Mouse (Mus musculus): ENCODE measurements around the gene Tpte. TPM values are rescaled to one million over a fixed set of nuclear protein-coding genes. Genes with fewer than 3 reads are reported as not detected.

Gene Tpte
- polyA plus RNA-seq, 1 experiment from 2014 or later = not detected

GRCm38 (mm10) chr8:22399285-22399880 lies 116.1 kb downstream of the Tpte start:
- ATAC-seq (ENCODE audit: insufficient number of reproducible peaks, insufficient read depth, low FRiP score, low TSS enrichment, low read depth) = no peak
- peak overlapping the region; percentile 76 for H3K4me2 ChIP-seq
- no peaks in the 10 kb centered on the region for H3K9me3 ChIP-seq
- peaks cover 6% of the 10 kb centered on the region; the same call in 1 of the 2 replicates for H3K36me3 ChIP-seq
- H3K4me1 ChIP-seq (replicated peaks) = peaks cover 21% of the 10 kb centered on the region
- peak overlapping the region; percentile 74; the same call in 1 of the 2 replicates for H3K27ac ChIP-seq
- no peak overlapping the region for H3K9ac ChIP-seq (replicated peaks)
- H3K27me3 ChIP-seq = no peaks in the 10 kb centered on the region
- 88% methylated on average over 8 of the region's 8 CpGs for WGBS
- peak overlapping the region; percentile 74 for H3K4me3 ChIP-seq (replicated peaks)

DNA sequence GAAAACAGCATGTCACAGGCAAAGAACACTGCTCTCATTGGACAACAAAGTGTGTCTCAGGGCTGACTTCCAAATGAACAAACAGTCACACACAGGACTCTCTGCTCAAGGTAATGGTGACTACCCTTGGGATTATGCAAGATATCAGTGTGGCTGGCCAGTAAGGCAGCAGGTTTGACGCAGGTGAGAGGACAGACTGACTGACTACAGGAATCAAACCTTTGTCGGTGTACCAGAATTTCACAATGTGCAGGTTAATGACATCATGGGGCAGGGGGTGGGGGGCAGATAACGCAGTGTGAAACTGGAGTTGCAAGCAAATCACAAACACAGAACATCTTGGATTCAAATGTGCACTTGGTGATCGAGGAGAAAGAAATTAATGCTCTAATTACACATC lies 117.4 kb downstream of the Tpte start:
- no peak overlapping the region for H3K4me3 ChIP-seq (replicated peaks)
- H3K4me1 ChIP-seq (replicated peaks) = peaks cover 18% of the 10 kb centered on the region
- WGBS = 86% methylated on average over 4 of the region's 4 CpGs
- no peaks in the 10 kb centered on the region for H3K36me3 ChIP-seq
- no peaks in the 10 kb centered on the region for H3K9me3 ChIP-seq
- no peak overlapping the region for H3K27ac ChIP-seq
- no peak overlapping the region for H3K9ac ChIP-seq (replicated peaks)
- no peak overlapping the region for H3K4me2 ChIP-seq
- no peaks in the 10 kb centered on the region for H3K27me3 ChIP-seq
- ATAC-seq (ENCODE audit: insufficient number of reproducible peaks, insufficient read depth, low FRiP score, low TSS enrichment, low read depth) = no peak

- no peaks in the 10 kb centered on the region for H3K27me3 ChIP-seq
- peaks cover 3% of the 10 kb centered on the region; the same call in 1 of the 2 replicates for H3K4me1 ChIP-seq (replicated peaks)
- no peak for ATAC-seq (ENCODE audit: insufficient number of reproducible peaks, insufficient read depth, low FRiP score, low TSS enrichment, low read depth)
- H3K27ac ChIP-seq = no peak overlapping the region
- H3K9me3 ChIP-seq = no peaks in the 10 kb centered on the region
- no peak overlapping the region for H3K9ac ChIP-seq (replicated peaks)
- H3K36me3 ChIP-seq = no peaks in the 10 kb centered on the region
- H3K4me2 ChIP-seq = no peak overlapping the region
- 83% methylated on average over 2 of the region's 2 CpGs for WGBS
- H3K4me3 ChIP-seq (replicated peaks) = no peak overlapping the region
Measured at GRCm38 (mm10) chr8:22403235-22403634, 120.0 kb downstream of the Tpte start.

DNA sequence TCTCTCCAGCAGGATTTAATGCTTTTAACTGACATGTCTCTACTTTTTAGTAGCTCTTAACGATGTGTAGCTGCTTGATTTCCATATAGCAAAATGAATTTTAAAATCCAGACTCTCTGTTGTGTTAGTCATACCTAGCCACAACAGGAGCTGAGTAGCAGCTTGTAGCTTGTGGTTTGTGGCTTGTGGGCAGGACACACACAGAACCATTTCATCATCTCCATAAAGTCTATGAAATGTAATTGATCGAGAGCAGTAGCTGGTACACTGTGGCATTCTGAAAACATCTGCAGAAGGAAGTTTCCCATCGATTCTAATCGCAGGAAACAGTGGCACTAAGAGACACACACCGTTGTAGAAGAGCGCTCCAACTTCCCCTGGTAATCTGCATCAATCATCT lies 122.5 kb downstream of the Tpte start:
- no peaks in the 10 kb centered on the region for H3K9me3 ChIP-seq
- no peak overlapping the region for H3K27ac ChIP-seq
- H3K4me2 ChIP-seq = no peak overlapping the region
- no peaks in the 10 kb centered on the region for H3K27me3 ChIP-seq
- no peaks in the 10 kb centered on the region for H3K36me3 ChIP-seq
- H3K4me1 ChIP-seq (replicated peaks) = no peaks in the 10 kb centered on the region
- 74% methylated on average over 6 of the region's 6 CpGs for WGBS
- H3K4me3 ChIP-seq (replicated peaks) = no peak overlapping the region
- H3K9ac ChIP-seq (replicated peaks) = no peak overlapping the region
- no peak for ATAC-seq (ENCODE audit: insufficient number of reproducible peaks, insufficient read depth, low FRiP score, low TSS enrichment, low read depth)

DNA sequence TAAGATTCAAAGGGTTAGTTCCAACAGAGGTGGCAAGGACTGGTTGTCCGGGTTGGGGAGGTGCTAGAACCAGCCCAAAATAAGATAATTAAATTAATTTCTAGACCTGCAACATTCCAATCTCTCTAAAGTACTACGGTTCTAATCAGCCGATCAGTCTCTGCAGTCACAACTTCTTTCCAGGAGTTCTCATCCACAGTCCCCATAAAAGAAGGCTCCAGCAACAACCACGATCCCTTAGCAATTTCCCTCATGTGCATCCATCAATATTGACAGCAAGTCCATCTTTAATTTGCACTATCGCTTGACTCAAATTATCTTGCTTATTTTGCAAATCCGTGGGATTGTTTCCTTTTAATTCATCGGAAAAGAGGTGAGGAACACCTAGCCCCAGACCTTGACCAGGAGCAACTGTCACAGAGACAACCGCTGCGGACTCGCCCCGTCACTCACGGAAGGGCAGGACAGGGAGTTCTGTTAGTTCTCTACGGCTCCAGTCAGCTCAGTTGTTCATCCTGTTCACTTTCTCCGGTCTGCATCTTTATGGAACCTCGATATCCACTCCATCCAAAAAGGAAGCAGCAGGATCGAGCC lies 127.5 kb downstream of the Tpte start:
- H3K9me3 ChIP-seq = no peaks in the 10 kb centered on the region
- H3K4me2 ChIP-seq = peak overlapping the region; percentile 90
- 16% methylated on average over 16 of the region's 16 CpGs for WGBS
- peak overlapping the region; percentile 89 for H3K4me3 ChIP-seq (replicated peaks)
- peak overlapping the region; percentile 89 for H3K9ac ChIP-seq (replicated peaks)
- peaks cover 12% of the 10 kb centered on the region for H3K36me3 ChIP-seq
- ATAC-seq (ENCODE audit: insufficient number of reproducible peaks, insufficient read depth, low FRiP score, low TSS enrichment, low read depth) = peak; percentile 60; the same call in 1 of the 2 replicates
- no peaks in the 10 kb centered on the region for H3K27me3 ChIP-seq
- peaks cover 7% of the 10 kb centered on the region for H3K4me1 ChIP-seq (replicated peaks)
- no peak overlapping the region for H3K27ac ChIP-seq

- Histone ChIP-seq H3K27ac (peak within 1 kb of the TSS; percentile 80), H3K4me2 (peak within 1 kb of the TSS; percentile 90), H3K9me3 (no peaks in the 10 kb centered on the region), H3K9ac (replicated peaks) (peak within 1 kb of the TSS; percentile 89), H3K4me1 (replicated peaks) (peaks cover 7% of the 10 kb centered on the region), H3K36me3 (peaks cover 17% of the 10 kb centered on the region), H3K27me3 (no peaks in the 10 kb centered on the region), H3K4me3 (replicated peaks) (peak within 1 kb of the TSS; percentile 89)
- 1% methylated on average over 25 of the region's 25 CpGs for WGBS
- ATAC-seq (ENCODE audit: insufficient number of reproducible peaks, insufficient read depth, low FRiP score, low TSS enrichment, low read depth) = peak; percentile 78
Measured at GRCm38 (mm10) chr8:22411282-22411702, 128.1 kb downstream of the Tpte start, which contains the start of gene Mrps31. Gene Mrps31, plus strand, starts transcription at chr8:22411361.

GRCm38 (mm10) chr8:22411971-22412370 lies 128.7 kb downstream of the Tpte start:
- H3K9ac ChIP-seq (replicated peaks) = peak overlapping the region; percentile 89
- H3K27me3 ChIP-seq = no peaks in the 10 kb centered on the region
- H3K4me1 ChIP-seq (replicated peaks) = peaks cover 7% of the 10 kb centered on the region
- H3K9me3 ChIP-seq = no peaks in the 10 kb centered on the region
- peak overlapping the region; percentile 90 for H3K4me2 ChIP-seq
- WGBS = 21% methylated on average over 8 of the region's 8 CpGs
- no peak overlapping the region for H3K27ac ChIP-seq
- no peak for ATAC-seq (ENCODE audit: insufficient number of reproducible peaks, insufficient read depth, low FRiP score, low TSS enrichment, low read depth)
- peaks cover 23% of the 10 kb centered on the region for H3K36me3 ChIP-seq
- peak overlapping the region; percentile 89 for H3K4me3 ChIP-seq (replicated peaks)

Other genes starting within 250 kb of the Tpte start
- 0.86 and 0.97 TPM in 2 replicates for gene Atp7b, start 223.1 kb upstream of the Tpte start, polyA plus RNA-seq (2016; fragmentation: Nextera tagmentation; extraction: Ambion mirVana)
- 38.4 and 38.6 TPM in 2 replicates for gene Alg11, start 222.7 kb upstream of the Tpte start, polyA plus RNA-seq (2016; fragmentation: Nextera tagmentation; extraction: Ambion mirVana)
- 0.14 and 0.18 TPM in 2 replicates for gene Nek5, start 158.4 kb upstream of the Tpte start, polyA plus RNA-seq (2016; fragmentation: Nextera tagmentation; extraction: Ambion mirVana)
- 7.2 and 7.4 TPM in 2 replicates for gene Nek3, start 117.0 kb upstream of the Tpte start, polyA plus RNA-seq (2016; fragmentation: Nextera tagmentation; extraction: Ambion mirVana)
- 49.4 and 50.4 TPM in 2 replicates for gene Ckap2, start 97.6 kb upstream of the Tpte start, polyA plus RNA-seq (2016; fragmentation: Nextera tagmentation; extraction: Ambion mirVana)
- 34.7 and 36.6 TPM in 2 replicates for gene Vps36, start 90.6 kb upstream of the Tpte start, polyA plus RNA-seq (2016; fragmentation: Nextera tagmentation; extraction: Ambion mirVana)
- gene Thsd1, start 56.1 kb upstream of the Tpte start, polyA plus RNA-seq (2016; fragmentation: Nextera tagmentation; extraction: Ambion mirVana) = 8.0 and 9.7 TPM in 2 replicates
- 17.7 TPM in 2 replicates for gene Slc25a15, start 115.2 kb downstream of the Tpte start, polyA plus RNA-seq (2016; fragmentation: Nextera tagmentation; extraction: Ambion mirVana)
- gene Mrps31, start 127.9 kb downstream of the Tpte start, polyA plus RNA-seq (2016; fragmentation: Nextera tagmentation; extraction: Ambion mirVana) = 41.3 and 42.6 TPM in 2 replicates

Data from limb, embryonic 12.5 days (tissue).